Mouse (Mus musculus) ovary, adult 18-20 months (tissue): ENCODE measurements around the gene Usp39.

Experiments used
- DNase-seq: peaks from one replicate; pipeline ENCODE4 v3.0.0; 2022; ENCODE audit warnings: low spot score, mixed read lengths

Gene Usp39

DNA sequence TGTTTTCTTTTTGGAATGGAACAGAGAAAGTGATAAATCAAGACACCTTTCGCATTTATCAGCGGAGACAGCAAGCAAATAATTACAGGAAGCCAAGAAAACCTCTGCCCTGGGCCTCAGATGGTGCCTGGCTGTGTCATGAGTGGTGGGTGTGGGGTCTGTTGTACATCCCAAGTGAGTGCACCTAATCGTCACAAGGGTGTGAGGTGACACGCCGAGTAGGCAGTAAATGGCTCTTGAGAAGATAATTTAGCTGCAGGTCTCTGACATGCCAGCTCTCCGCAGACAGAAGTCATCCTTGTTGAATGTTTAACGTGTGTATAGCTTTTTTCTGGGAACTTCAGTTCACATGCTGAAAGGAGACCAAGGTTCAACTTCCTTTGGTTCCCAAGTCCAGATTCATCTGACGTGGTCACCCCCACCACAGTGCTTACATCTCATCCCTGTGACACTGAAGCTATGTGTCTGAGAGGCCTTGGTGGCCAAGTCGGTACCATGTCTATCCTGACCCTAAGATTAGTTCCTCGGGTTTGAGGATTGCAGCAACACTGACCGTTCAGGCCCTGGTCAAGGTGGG is 42.5 kb downstream of the Usp39 start:
- no peak for DNase-seq

DNA sequence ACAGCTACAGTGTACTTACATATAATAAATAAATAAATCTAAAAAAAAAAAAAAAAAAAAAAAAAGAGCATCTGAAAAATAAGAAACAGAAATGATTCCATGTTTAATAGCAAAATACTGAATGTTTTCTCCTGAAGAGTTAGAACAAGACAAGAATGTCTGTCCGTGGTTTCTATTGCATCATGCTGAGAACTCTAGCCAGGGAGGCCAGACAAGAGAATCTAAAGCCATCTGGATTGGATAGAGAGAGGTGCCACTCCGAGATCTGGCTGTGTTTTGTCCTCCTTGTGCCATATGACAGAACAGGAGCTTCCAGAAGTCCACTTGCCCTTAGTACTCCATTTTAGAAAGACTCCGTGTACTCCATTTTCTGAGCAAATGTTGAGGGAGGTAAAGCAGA is 47.2 kb downstream of the Usp39 start:
- no peak for DNase-seq

DNA sequence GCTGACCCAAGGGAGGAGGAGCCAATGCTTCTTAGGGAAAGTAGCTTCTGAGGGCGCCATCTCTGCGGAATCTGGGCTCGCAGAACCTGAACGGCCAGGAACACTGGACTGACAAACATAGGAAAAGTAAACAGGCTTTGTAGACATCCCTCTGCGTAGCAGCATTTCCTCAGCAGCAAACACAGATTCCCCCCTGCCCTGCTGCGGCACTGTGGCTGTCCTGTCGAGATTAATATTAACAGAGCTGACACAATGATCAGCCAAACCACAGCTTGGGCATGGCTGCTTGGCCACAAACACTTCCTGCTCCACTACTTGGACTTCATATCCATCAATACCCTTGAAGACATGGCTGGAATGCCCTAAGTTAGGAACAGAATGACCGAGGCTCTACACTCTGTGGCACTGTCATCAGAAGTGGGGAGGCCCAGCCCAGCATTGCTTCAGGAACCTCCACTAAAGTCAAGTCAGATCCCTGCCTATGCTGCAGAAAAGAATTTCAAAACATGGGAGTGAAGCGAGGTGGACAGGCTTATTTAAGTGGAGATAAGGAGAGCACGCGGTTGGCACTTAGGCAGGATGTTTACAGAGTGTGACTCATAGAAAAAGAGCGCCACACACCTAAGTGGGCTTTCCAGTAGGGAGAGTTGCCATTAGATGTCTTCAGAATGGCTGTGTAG is 51.9 kb downstream of the Usp39 start:
- DNase-seq = no peak

DNA sequence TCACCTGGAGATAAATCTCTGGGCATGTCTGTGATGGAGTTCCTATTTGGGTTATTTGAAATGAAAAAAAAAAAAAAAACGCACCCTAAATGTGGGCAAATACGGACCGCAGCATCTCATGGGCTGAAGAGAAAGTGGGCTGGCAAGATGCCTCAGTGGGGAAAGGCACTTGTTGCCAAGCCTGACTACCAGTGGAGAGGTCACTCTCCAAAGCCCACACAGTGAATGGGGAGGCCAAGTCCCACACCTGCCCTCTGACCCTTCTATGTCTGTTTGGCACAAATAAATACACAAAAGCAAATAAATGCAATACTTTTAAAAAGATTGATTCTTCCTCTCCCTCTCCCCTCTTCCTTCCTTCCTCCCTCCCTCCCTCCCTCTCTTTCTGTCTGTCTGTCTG is 55.5 kb downstream of the Usp39 start:
- DNase-seq = no peak

DNA sequence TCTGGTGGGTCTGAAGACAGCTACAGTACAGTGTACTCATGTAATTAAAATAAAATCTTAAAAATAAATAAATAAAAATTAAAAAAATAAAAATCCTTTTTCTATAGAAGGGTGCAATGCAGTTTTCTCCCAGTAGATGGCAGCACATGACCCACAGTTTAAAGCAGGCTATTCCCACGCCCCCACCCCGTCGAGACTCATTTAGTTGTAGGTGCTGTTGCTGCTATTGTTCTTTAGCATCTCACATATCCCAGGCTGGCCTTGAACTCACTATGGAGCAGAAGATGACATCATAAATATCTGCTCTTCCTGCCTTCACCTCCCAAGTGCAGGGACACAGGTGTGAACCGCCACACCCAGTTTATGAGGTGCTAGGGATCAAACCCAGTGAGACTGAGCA is 61.1 kb downstream of the Usp39 start:
- DNase-seq = no peak

DNA sequence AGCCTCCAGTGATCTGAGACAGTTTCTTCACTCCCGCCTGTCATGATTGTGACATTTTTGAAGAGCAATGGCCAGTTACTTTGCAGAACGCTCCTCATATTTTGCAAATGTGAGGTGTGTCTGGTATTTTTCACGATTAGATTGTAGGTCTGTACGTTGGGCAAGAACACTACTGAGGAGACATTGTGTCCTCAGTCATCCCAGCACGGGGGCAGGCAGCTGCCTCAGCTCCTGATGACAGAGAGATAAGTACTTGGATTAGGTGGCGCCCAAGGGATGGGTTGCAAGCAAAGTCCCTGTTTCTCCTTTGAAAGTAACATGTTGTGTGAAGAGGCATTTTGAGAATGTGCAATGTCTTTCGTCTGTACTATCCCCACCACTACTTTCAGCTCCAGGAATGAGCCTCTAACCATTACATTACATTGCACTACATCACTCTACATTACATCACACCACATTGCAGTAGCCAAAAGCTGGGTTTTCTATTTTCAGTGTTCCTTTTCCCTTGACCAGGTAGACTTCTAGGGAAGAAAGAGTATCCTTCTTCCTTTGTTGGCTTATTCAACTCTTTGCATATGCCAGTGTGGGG is 64.5 kb downstream of the Usp39 start:
- DNase-seq = no peak

DNA sequence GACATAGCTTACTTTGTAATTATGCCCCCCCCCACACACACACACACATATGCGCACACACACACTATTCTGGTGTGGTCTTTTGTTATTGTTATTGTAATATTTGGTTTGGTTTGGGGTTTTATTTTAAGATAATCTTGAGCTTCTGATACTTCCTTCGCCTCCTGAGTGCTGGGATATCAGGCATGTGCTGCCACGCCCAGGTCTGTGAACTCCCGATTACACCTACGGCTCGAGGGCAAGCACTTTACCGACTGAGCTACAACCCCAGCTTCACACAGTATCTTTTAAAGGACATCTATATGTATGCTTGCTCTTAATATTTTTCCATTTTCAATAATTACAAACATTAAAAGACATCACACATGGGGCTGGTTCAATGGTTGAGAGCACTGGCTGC is 65.5 kb downstream of the Usp39 start:
- DNase-seq = no peak

DNA sequence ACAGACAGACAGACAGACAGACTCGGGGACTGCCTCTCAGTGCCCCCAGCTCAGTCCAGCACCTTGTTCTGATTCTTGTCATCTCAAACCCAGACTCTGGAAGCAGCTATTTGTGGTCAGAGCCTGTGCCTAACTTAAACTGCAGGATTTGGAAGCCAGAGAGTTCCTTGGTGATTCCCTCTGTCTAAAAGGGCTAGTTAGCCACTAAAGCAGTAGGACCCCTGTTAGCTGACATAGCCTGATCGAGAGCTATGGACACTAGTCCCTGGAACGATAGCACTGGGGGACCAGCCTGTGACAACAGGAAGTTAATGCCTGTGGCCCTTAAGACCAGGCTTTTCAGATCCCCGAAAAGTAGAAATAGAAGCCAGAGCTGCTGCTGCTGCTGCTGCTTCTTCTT is 66.1 kb downstream of the Usp39 start:
- DNase-seq = no peak

DNA sequence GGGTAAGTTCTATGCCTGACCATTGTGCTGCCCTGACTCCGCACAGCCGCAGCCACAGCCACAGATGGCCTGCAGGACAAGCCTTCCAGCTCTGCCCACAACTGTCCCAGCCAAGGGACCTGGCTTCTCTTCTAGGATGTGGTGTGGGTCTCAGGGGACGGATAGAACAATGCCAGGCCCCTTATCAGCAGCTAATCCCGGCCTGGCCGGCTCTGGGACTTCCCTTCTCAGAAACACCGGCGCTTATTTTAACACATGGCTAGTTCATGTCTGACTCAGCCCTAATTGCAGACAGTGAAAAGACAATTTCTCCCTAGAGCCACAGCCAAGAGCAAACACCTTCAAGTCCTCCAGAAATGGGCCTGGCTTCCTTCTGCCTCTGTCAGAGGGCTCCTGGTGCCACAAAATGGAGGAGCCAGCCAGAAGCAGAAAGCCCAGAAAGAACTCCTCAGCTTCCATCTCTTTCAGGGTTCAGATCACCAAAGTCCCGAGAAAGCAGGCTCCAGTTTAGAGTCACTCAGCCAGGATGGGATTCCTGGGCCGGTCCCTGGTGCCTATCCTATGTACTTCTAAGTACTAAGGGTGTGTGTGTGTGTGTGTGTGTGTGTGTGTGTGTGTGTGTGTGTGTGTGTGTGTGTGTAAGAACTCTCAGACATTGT is 67.3 kb downstream of the Usp39 start:
- DNase-seq = no peak

DNA sequence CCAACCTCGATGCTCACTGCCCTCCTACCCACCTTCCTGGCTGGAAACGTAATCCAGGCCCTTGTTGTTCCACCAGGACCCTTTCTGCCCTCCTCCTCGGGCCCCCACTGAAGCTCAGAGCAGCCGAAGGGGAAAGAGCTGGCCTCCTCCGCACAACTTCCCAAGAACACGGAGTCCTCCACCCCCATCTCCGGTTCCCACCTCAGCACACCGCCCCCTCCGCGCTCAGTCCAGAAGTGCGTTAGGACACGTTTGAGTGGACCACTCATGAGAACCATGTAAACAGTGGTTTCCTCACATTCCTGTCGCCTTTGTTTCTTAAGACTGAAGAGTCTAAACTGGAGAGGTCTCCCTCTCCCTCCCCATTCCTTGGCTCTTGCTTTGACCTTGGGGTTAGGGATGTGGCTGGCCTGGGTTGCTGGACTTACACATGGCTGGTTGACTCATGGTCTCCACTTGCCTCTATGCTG is 68.0 kb downstream of the Usp39 start:
- no peak for DNase-seq

DNA sequence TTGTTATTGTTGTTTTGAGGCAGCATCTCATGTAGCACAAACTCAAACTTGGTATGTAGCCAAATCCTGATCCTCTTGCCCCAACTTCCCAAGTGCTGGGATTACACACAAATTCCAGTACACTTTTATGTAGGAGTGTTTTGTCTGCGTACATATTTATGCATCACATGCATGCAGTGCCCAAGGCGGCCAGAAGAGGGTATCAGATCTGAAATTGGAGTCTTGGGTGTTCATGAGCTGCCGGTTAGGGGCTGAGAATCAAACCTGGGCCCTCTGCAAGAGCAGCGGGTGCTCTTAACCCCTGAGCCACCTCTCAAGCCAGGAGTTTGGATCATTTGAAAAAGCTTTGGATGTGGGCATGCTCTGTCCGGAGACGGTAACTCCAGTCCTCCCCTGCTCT is 68.8 kb downstream of the Usp39 start:
- no peak for DNase-seq

DNA sequence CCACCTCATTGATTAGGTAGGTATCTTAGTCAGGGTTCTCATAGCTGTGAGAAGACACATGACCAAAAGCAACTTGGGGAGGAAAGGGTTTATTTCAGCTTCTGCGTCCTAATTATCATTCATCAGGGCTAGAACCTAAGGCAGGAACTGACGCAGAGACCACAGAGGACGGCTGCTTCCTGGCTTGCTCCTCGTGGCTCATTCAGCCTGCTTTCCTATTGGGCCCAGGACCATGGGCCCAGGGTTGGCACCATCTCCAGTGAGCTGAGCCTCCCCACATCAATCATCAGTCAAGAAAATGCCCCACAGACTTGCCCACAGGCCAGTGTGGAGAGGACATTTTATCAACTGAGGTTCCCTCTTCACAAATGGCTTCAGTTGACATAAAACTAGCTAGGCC is 69.5 kb downstream of the Usp39 start:
- no peak for DNase-seq

DNA sequence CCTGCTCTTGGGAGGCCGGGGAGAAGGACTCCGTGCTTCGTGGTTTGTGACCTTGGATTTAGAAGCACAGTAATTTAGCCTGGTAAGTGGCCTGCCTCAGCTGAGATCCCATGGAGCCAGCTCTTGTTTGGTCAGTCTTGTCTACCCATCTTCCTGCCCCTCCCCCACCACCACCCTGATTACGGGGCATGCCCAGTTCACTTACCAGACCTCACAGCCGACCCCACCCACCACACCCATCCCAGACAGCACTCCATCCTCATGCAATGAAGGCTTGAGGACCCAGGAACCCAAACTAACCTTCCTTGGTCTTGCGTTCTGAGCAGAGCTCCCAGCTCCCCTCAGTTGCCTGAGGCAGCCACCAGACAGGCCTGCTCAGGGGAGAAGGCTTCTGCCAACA is 71.8 kb downstream of the Usp39 start:
- DNase-seq = no peak

DNA sequence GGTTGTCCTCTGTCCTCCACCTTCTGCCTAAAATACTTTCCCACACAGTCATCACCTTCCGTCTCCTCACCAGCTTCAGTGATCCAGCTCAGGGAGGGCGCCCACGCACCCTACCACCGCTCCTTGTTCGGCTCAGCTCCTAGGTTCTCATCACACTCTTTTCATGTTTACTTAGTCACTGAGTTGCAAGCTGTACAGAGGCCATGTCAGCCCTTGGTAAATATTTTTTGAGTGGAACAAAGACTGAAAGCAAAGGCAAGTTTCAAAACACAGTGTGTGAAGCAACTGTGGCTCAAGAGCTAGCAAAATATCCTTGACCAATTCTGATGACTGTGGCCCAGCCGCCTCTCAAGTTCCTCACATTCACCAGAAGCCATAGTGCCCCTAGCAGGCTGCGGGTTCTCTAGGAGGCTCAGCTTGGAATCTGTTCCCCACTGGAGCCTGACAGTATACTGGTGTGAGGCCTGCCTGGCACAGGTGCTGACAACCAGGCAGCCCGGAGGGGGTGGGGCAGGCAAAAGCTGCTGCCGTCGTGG is 72.8 kb downstream of the Usp39 start:
- DNase-seq = no peak

DNA sequence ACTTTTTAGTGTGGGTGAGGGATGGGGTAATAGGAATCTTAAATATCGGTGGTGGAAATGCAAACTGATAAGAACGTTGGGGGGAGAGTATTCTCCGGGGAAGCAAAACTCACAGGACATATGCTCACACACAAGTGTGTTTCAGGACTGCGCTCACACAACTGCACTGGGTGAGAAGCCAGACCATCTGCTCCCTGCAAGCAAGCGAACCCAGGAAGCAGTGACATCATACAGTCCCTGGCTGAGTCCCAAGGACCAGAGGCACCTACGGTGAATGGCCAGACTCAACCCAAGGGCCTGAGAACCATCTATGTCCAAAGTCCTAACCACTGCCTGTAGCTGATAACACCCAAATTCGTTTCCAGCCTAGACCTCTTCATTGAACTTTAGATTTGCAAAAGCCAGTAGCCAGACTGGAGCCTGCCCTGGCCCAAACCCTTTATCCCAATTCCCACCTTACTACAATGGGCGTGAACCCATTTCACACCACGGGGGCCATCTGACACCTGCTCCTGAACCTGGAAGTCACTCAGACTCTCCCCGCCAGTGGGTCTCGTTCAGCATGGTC is 73.9 kb downstream of the Usp39 start:
- DNase-seq = no peak

DNA sequence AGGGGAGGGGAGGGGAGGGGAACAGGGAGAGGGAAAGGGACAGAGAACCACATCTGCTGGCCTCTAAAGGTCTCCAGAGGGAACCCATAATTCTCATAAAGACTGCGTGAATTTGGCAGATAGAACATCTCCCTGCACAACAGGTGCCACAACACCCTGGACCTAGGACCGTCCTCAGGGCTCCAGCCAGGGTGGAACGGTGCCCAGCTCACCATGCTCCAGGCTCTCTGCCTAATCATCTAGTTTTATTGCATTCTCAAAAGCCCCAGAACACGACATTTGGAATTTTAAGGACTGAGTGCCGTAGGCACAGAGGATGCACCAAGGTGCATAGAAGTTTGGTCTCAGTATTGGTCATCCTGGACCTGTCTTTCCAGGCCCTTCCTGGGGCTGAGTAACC is 74.7 kb downstream of the Usp39 start:
- no peak for DNase-seq
